Mouse (Mus musculus) hindbrain, embryonic 12.5 days (tissue): Measurements from ENCODE around the gene Tbc1d10c. TPM values are rescaled to one million over a fixed set of nuclear protein-coding genes. Genes with fewer than 3 reads are reported as not detected.

Source experiments
- ATAC-seq: fragments of 200-750 bp; cut with Nextera tagmentation; 2 replicates; pipeline ENCODE4 v1.8.0; 2017; ENCODE audit warnings: moderate TSS enrichment; ENCODE audit not compliant: low FRiP score
- H3K27ac ChIP-seq: fragments of 300-500 bp; sonication (generic); 2 replicates; pipeline ENCODE4 v1.5.1; 2016; ENCODE audit warnings: mild to moderate bottlenecking
- H3K27me3 ChIP-seq: fragments of 300-500 bp; sonication (generic); 2 replicates; pipeline ENCODE4 v1.6.1; 2016; ENCODE audit warnings: mild to moderate bottlenecking
- H3K36me3 ChIP-seq: fragments of 300-500 bp; sonication (generic); 2 replicates; pipeline ENCODE4 v1.6.1; 2016; ENCODE audit warnings: mild to moderate bottlenecking
- H3K4me1 ChIP-seq: fragments of 300-500 bp; sonication (generic); 2 replicates; pipeline ENCODE4 v1.6.1; 2016
- H3K4me2 ChIP-seq: fragments of 300-500 bp; sonication (generic); replicated peaks from 2 replicates; pipeline ENCODE4 v1.6.1; 2016; ENCODE audit warnings: mild to moderate bottlenecking
- H3K4me3 ChIP-seq: fragments of 300-500 bp; sonication (generic); 2 replicates; pipeline ENCODE4 v1.5.1; 2016; ENCODE audit warnings: mild to moderate bottlenecking
- H3K9ac ChIP-seq: fragments of 300-500 bp; sonication (generic); 2 replicates; pipeline ENCODE4 v1.6.1; 2016; ENCODE audit warnings: mild to moderate bottlenecking, moderate library complexity
- H3K9me3 ChIP-seq: fragments of 300-500 bp; sonication (generic); replicated peaks from 2 replicates; pipeline ENCODE4 v1.6.1; 2016; ENCODE audit warnings: mild to moderate bottlenecking
- WGBS: fragments of 180-500 bp; shearing (Covaris S2); methylation state at CpG from one replicate; pipeline ENCODE4 v1.1.7; 2016; 5-methylcytosine and 5-hydroxymethylcytosine counted together
- polyA plus RNA-seq: library from polyadenylated mRNA; unstranded; fragments of >200 nt; fragmentation: Nextera tagmentation; extraction: Ambion mirVana; gene quantifications from 2 replicates; pipeline ENCODE4 v1.2.1, GENCODE M21; 2016

The Tbc1d10c gene
- polyA plus RNA-seq, 1 experiment from 2014 or later, result 0.58 TPM

- H3K27me3 ChIP-seq, result no peaks in the 10 kb centered on the region
- WGBS, result 87% methylated on average over 3 of the region's 3 CpGs
- no peaks in the 10 kb centered on the region for H3K9me3 ChIP-seq
- no peak overlapping the region for H3K9ac ChIP-seq
- peaks cover 23% of the 10 kb centered on the region for H3K36me3 ChIP-seq
- peaks cover 10% of the 10 kb centered on the region for H3K4me1 ChIP-seq
- no peak overlapping the region; the same call in 1 of the 2 replicates for H3K4me2 ChIP-seq
- H3K27ac ChIP-seq, result 0 out of 2 replicates have a peak overlapping the region, but pooled peaks have one; percentile 79
- no peak for ATAC-seq
- H3K4me3 ChIP-seq, result no peak overlapping the region
Observed at GRCm38 (mm10) chr19:4164100-4164499, 27.0 kb downstream of the Tbc1d10c start.

GRCm38 (mm10) chr19:4163543-4163887 is 27.6 kb downstream of the Tbc1d10c start:
- H3K4me2 ChIP-seq, result peak overlapping the region; percentile 85
- 37% methylated on average over 4 of the region's 4 CpGs for WGBS
- ATAC-seq, result peak; percentile 28

GRCm38 (mm10) chr19:4162646-4163542 is 28.2 kb downstream of the Tbc1d10c start, which contains the start of gene Rps6kb2:
Gene Rps6kb2 (minus strand): TSS chr19:4163354.
- Histone ChIP-seq H3K4me1 (peaks cover 10% of the 10 kb centered on the region), H3K36me3 (peaks cover 35% of the 10 kb centered on the region), H3K4me2 (peak within 1 kb of the TSS; percentile 85), H3K9ac (peak within 1 kb of the TSS; percentile 83), H3K4me3 (peak within 1 kb of the TSS; percentile 59), H3K27ac (peak within 1 kb of the TSS; percentile 79), H3K27me3 (no peaks in the 10 kb centered on the region), H3K9me3 (no peaks in the 10 kb centered on the region)
- WGBS, result 6% methylated on average over 42 of the region's 42 CpGs
- peak; percentile 90 for ATAC-seq

More at GRCm38 (mm10) chr19:4163543-4163887, 27.6 kb downstream of the Tbc1d10c start:
- no peaks in the 10 kb centered on the region for H3K27me3 ChIP-seq
- H3K4me3 ChIP-seq, result peak overlapping the region; percentile 59
- H3K4me1 ChIP-seq, result peaks cover 10% of the 10 kb centered on the region
- no peaks in the 10 kb centered on the region for H3K9me3 ChIP-seq
- H3K36me3 ChIP-seq, result peaks cover 29% of the 10 kb centered on the region
- H3K9ac ChIP-seq, result peak overlapping the region; percentile 61
- H3K27ac ChIP-seq, result peak overlapping the region; percentile 79

- Histone ChIP-seq H3K9ac (no peak overlapping the region), H3K4me3 (no peak overlapping the region), H3K27ac (no peak overlapping the region), H3K9me3 (no peaks in the 10 kb centered on the region), H3K36me3 (peaks cover 60% of the 10 kb centered on the region), H3K4me2 (no peak overlapping the region), H3K4me1 (peaks cover 13% of the 10 kb centered on the region), H3K27me3 (no peaks in the 10 kb centered on the region)
- whole genome bisulfite sequencing, result 97% methylated on average over 8 of the region's 8 CpGs
- no peak for ATAC-seq
Observed at GRCm38 (mm10) chr19:4159049-4159448, 32.0 kb downstream of the Tbc1d10c start.

- Histone ChIP-seq H3K9me3 (no peaks in the 10 kb centered on the region), H3K27ac (no peak overlapping the region), H3K4me1 (peaks cover 3% of the 10 kb centered on the region; the same call in 1 of the 2 replicates), H3K27me3 (no peaks in the 10 kb centered on the region), H3K9ac (no peak overlapping the region), H3K36me3 (peaks cover 71% of the 10 kb centered on the region), H3K4me2 (no peak overlapping the region), H3K4me3 (no peak overlapping the region)
- no peak for ATAC-seq
- WGBS, result 87% methylated on average over 12 of the region's 12 CpGs
Observed at GRCm38 (mm10) chr19:4156771-4157170, 34.3 kb downstream of the Tbc1d10c start.

- ATAC-seq, result no peak
- H3K27ac ChIP-seq, result peak overlapping the region; percentile 60
- H3K36me3 ChIP-seq, result peaks cover 71% of the 10 kb centered on the region
- no peaks in the 10 kb centered on the region for H3K9me3 ChIP-seq
- no peak overlapping the region for H3K4me3 ChIP-seq
- H3K9ac ChIP-seq, result no peak overlapping the region
- no peaks in the 10 kb centered on the region for H3K27me3 ChIP-seq
- no peak overlapping the region for H3K4me2 ChIP-seq
- WGBS, result 69% methylated on average over 20 of the region's 20 CpGs
- H3K4me1 ChIP-seq, result peaks cover 3% of the 10 kb centered on the region; the same call in 1 of the 2 replicates
Observed at GRCm38 (mm10) chr19:4156073-4156579, 35.0 kb downstream of the Tbc1d10c start.

GRCm38 (mm10) chr19:4155223-4156072 is 35.6 kb downstream of the Tbc1d10c start:
- peaks cover 71% of the 10 kb centered on the region for H3K36me3 ChIP-seq
- WGBS, result 68% methylated on average over 6 of the region's 6 CpGs
- no peaks in the 10 kb centered on the region for H3K27me3 ChIP-seq
- peak overlapping the region; percentile 60 for H3K27ac ChIP-seq
- no peak overlapping the region for H3K4me2 ChIP-seq
- no peak overlapping the region for H3K9ac ChIP-seq
- H3K4me3 ChIP-seq, result no peak overlapping the region
- no peak for ATAC-seq
- no peaks in the 10 kb centered on the region for H3K9me3 ChIP-seq
- peaks cover 5% of the 10 kb centered on the region; the same call in 1 of the 2 replicates for H3K4me1 ChIP-seq

- Histone ChIP-seq H3K9me3 (no peaks in the 10 kb centered on the region), H3K4me2 (no peak overlapping the region), H3K9ac (no peak overlapping the region), H3K27me3 (no peaks in the 10 kb centered on the region), H3K4me3 (no peak overlapping the region), H3K27ac (no peak overlapping the region), H3K4me1 (peaks cover 12% of the 10 kb centered on the region), H3K36me3 (peaks cover 71% of the 10 kb centered on the region)
- 81% methylated on average over 13 of the region's 13 CpGs for WGBS
- ATAC-seq, result no peak
Observed at GRCm38 (mm10) chr19:4154437-4155222, 36.5 kb downstream of the Tbc1d10c start.

GRCm38 (mm10) chr19:4153232-4153654 is 37.8 kb downstream of the Tbc1d10c start, which contains the start of gene Ptprcap:
Gene Ptprcap (plus strand): TSS chr19:4153604.
- 72% methylated on average over 11 of the region's 11 CpGs for whole genome bisulfite sequencing
- ATAC-seq, result no peak
- peaks cover 57% of the 10 kb centered on the region for H3K36me3 ChIP-seq

GRCm38 (mm10) chr19:4152445-4153231 is 38.4 kb downstream of the Tbc1d10c start:
- Histone ChIP-seq H3K27me3 (no peaks in the 10 kb centered on the region), H3K9me3 (no peaks in the 10 kb centered on the region), H3K9ac (no peak overlapping the region), H3K4me2 (no peak overlapping the region), H3K27ac (no peak overlapping the region), H3K4me1 (peaks cover 26% of the 10 kb centered on the region), H3K36me3 (peaks cover 51% of the 10 kb centered on the region), H3K4me3 (no peak overlapping the region)
- 87% methylated on average over 8 of the region's 8 CpGs for WGBS
- no peak for ATAC-seq

More at GRCm38 (mm10) chr19:4153232-4153654, 37.8 kb downstream of the Tbc1d10c start, which contains the start of gene Ptprcap:
- no peak within 1 kb of the TSS for H3K4me2 ChIP-seq
- peaks cover 20% of the 10 kb centered on the region for H3K4me1 ChIP-seq
- H3K27ac ChIP-seq, result no peak within 1 kb of the TSS; the same call in 1 of the 2 replicates
- H3K27me3 ChIP-seq, result no peaks in the 10 kb centered on the region
- H3K9me3 ChIP-seq, result no peaks in the 10 kb centered on the region
- no peak within 1 kb of the TSS for H3K9ac ChIP-seq
- no peak within 1 kb of the TSS for H3K4me3 ChIP-seq

- no peak overlapping the region for H3K4me3 ChIP-seq
- H3K9ac ChIP-seq, result no peak overlapping the region
- no peaks in the 10 kb centered on the region for H3K9me3 ChIP-seq
- peaks cover 44% of the 10 kb centered on the region for H3K36me3 ChIP-seq
- no peak overlapping the region for H3K4me2 ChIP-seq
- 88% methylated on average over 5 of the region's 5 CpGs for WGBS
- H3K4me1 ChIP-seq, result peaks cover 29% of the 10 kb centered on the region
- no peaks in the 10 kb centered on the region for H3K27me3 ChIP-seq
- H3K27ac ChIP-seq, result no peak overlapping the region
- ATAC-seq, result no peak
Observed at GRCm38 (mm10) chr19:4151898-4152297, 39.2 kb downstream of the Tbc1d10c start.
